Mouse (Mus musculus): Measurements from ENCODE around the gene Gtpbp2.
A peak's percentile ranks its signal among the peaks of the same experiment; 100 is the strongest.

The Gtpbp2 gene

GRCm38 (mm10) chr17:46154336-46154735, 6.5 kb upstream of the Gtpbp2 start:
- no peak for DNase-seq (ENCODE audit: low spot score)

- DNase-seq (ENCODE audit: low spot score): no peak
These were observed 4.2 kb upstream of the Gtpbp2 start for GRCm38 (mm10) chr17:46156680-46157079.

GRCm38 (mm10) chr17:46157131-46157530, 3.7 kb upstream of the Gtpbp2 start:
- no peak for DNase-seq (ENCODE audit: low spot score)

GRCm38 (mm10) chr17:46159236-46159635, 1.6 kb upstream of the Gtpbp2 start:
- DNase-seq (ENCODE audit: low spot score): no peak

GRCm38 (mm10) chr17:46160090-46160662, 656 bp upstream of the Gtpbp2 start:
- DNase-seq (ENCODE audit: low spot score): peak; percentile 91

GRCm38 (mm10) chr17:46161179-46161578, 347 bp downstream of the Gtpbp2 start:
- DNase-seq (ENCODE audit: low spot score): peak; percentile 46

GRCm38 (mm10) chr17:46161710-46162109, 878 bp downstream of the Gtpbp2 start:
- DNase-seq (ENCODE audit: low spot score): no peak

- DNase-seq (ENCODE audit: low spot score): no peak
These were observed 1.7 kb downstream of the Gtpbp2 start for GRCm38 (mm10) chr17:46162551-46162950.

GRCm38 (mm10) chr17:46162951-46163421, 2.2 kb downstream of the Gtpbp2 start:
- no peak for DNase-seq (ENCODE audit: low spot score)

- DNase-seq (ENCODE audit: low spot score): no peak
These were observed 3.5 kb downstream of the Gtpbp2 start for GRCm38 (mm10) chr17:46164301-46164700.

- no peak for DNase-seq (ENCODE audit: low spot score)
These were observed 4.0 kb downstream of the Gtpbp2 start for GRCm38 (mm10) chr17:46164791-46165190.

- no peak for DNase-seq (ENCODE audit: low spot score)
These were observed 4.6 kb downstream of the Gtpbp2 start for GRCm38 (mm10) chr17:46165460-46165859.

- no peak for DNase-seq (ENCODE audit: low spot score)
These were observed 5.4 kb downstream of the Gtpbp2 start for GRCm38 (mm10) chr17:46166270-46166669.

- DNase-seq (ENCODE audit: low spot score): peak; percentile 30
These were observed 6.2 kb downstream of the Gtpbp2 start for GRCm38 (mm10) chr17:46167014-46167413.

- no peak for DNase-seq (ENCODE audit: low spot score)
These were observed 7.5 kb downstream of the Gtpbp2 start for GRCm38 (mm10) chr17:46168318-46168717.

GRCm38 (mm10) chr17:46168768-46169167, 7.9 kb downstream of the Gtpbp2 start:
- no peak for DNase-seq (ENCODE audit: low spot score)

- peak; percentile 72 for DNase-seq (ENCODE audit: low spot score)
These were observed 9.7 kb downstream of the Gtpbp2 start for GRCm38 (mm10) chr17:46170538-46170937.

- DNase-seq (ENCODE audit: low spot score): no peak
These were observed 21.4 kb downstream of the Gtpbp2 start for GRCm38 (mm10) chr17:46182273-46182672.

GRCm38 (mm10) chr17:46188829-46189228, 28.0 kb downstream of the Gtpbp2 start:
- no peak for DNase-seq (ENCODE audit: low spot score)

- DNase-seq (ENCODE audit: low spot score): no peak
These were observed 40.3 kb downstream of the Gtpbp2 start for GRCm38 (mm10) chr17:46201151-46201550.

- DNase-seq (ENCODE audit: low spot score): peak; percentile 96
These were observed 41.7 kb downstream of the Gtpbp2 start, which contains the start of the genes Polh and Xpo5 for GRCm38 (mm10) chr17:46202421-46203071. Gene Polh (minus strand): TSS chr17:46202645. Gene Xpo5 (plus strand): TSS chr17:46202782.

- DNase-seq (ENCODE audit: low spot score): no peak
These were observed 42.2 kb downstream of the Gtpbp2 start for GRCm38 (mm10) chr17:46203078-46203477.

GRCm38 (mm10) chr17:46206676-46207075, 45.8 kb downstream of the Gtpbp2 start:
- DNase-seq (ENCODE audit: low spot score): no peak

- DNase-seq (ENCODE audit: low spot score): no peak
These were observed 49.7 kb downstream of the Gtpbp2 start for GRCm38 (mm10) chr17:46210550-46210949.
